Mouse (Mus musculus): ENCODE data around the gene 6030468B19Rik. TPM values are rescaled to one million over a fixed set of nuclear protein-coding genes. Genes with fewer than 3 reads are reported as not detected.
A peak's percentile ranks its signal among the peaks of the same experiment; 100 is the strongest.

The 6030468B19Rik gene
- polyA plus RNA-seq, 1 experiment from 2014 or later, result not detected

- Histone ChIP-seq H3K9me3 (ENCODE audit: control insufficient read depth, low read length) (no peaks in the 10 kb centered on the region), H3K36me3 (ENCODE audit: control insufficient read depth, insufficient read depth) (no peaks in the 10 kb centered on the region), H3K27me3 (replicated peaks; ENCODE audit: control insufficient read depth, insufficient read depth, low read length) (no peaks in the 10 kb centered on the region), H3K4me1 (replicated peaks; ENCODE audit: control insufficient read depth, insufficient read depth, low read length) (0 out of 2 replicates have a peak, but pooled peaks cover 4% of the 10 kb centered on the region), H3K4me3 (replicated peaks; ENCODE audit: low read length) (no peak overlapping the region), H3K9ac (replicated peaks; ENCODE audit: low read depth, low read length) (no peak overlapping the region), H3K27ac (ENCODE audit: low read length) (no peak overlapping the region), H3K4me2 (ENCODE audit: low read length) (no peak overlapping the region)
- 78% methylated on average over 2 of the region's 2 CpGs for WGBS
- ATAC-seq, result no peak
These were observed 41.1 kb downstream of the 6030468B19Rik start for GRCm38 (mm10) chr11:117838572-117838971.

DNA sequence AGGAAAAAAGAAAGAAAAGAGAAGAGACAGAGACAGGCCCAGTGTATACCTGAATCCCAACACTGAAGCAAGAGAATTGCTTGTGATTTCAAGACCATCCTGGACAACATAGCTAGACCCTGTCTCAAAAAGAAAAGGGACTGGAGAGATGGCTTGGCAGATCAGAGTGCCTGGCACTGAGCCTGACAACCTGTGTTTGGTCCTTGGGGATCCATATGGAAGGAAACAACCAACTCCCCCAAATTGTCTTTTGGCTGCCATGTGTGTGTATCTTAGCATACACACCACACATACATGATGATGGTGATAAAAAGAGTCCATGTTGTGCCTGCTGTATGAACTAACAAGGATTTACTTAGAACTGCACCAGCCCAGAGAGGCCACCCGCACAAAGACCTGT is 41.6 kb downstream of the 6030468B19Rik start:
- 0 out of 2 replicates have a peak, but pooled peaks cover 4% of the 10 kb centered on the region for H3K4me1 ChIP-seq (replicated peaks; ENCODE audit: control insufficient read depth, insufficient read depth, low read length)
- H3K4me2 ChIP-seq (ENCODE audit: low read length), result no peak overlapping the region
- H3K4me3 ChIP-seq (replicated peaks; ENCODE audit: low read length), result no peak overlapping the region
- ATAC-seq, result no peak
- no peaks in the 10 kb centered on the region for H3K36me3 ChIP-seq (ENCODE audit: control insufficient read depth, insufficient read depth)
- H3K27me3 ChIP-seq (replicated peaks; ENCODE audit: control insufficient read depth, insufficient read depth, low read length), result no peaks in the 10 kb centered on the region
- 69% methylated on average over 1 of the region's 1 CpGs for WGBS
- H3K9ac ChIP-seq (replicated peaks; ENCODE audit: low read depth, low read length), result no peak overlapping the region
- no peak overlapping the region; the same call in 1 of the 2 replicates for H3K27ac ChIP-seq (ENCODE audit: low read length)
- no peaks in the 10 kb centered on the region for H3K9me3 ChIP-seq (ENCODE audit: control insufficient read depth, low read length)

GRCm38 (mm10) chr11:117840910-117841309 is 43.5 kb downstream of the 6030468B19Rik start:
- no peak overlapping the region for H3K4me2 ChIP-seq (ENCODE audit: low read length)
- no peak overlapping the region for H3K9ac ChIP-seq (replicated peaks; ENCODE audit: low read depth, low read length)
- no peak overlapping the region for H3K4me3 ChIP-seq (replicated peaks; ENCODE audit: low read length)
- H3K36me3 ChIP-seq (ENCODE audit: control insufficient read depth, insufficient read depth), result no peaks in the 10 kb centered on the region
- no peak overlapping the region for H3K27ac ChIP-seq (ENCODE audit: low read length)
- H3K9me3 ChIP-seq (ENCODE audit: control insufficient read depth, low read length), result no peaks in the 10 kb centered on the region
- 74% methylated on average over 1 of the region's 1 CpGs for WGBS
- 0 out of 2 replicates have a peak, but pooled peaks cover 4% of the 10 kb centered on the region for H3K4me1 ChIP-seq (replicated peaks; ENCODE audit: control insufficient read depth, insufficient read depth, low read length)
- H3K27me3 ChIP-seq (replicated peaks; ENCODE audit: control insufficient read depth, insufficient read depth, low read length), result no peaks in the 10 kb centered on the region
- ATAC-seq, result no peak

DNA sequence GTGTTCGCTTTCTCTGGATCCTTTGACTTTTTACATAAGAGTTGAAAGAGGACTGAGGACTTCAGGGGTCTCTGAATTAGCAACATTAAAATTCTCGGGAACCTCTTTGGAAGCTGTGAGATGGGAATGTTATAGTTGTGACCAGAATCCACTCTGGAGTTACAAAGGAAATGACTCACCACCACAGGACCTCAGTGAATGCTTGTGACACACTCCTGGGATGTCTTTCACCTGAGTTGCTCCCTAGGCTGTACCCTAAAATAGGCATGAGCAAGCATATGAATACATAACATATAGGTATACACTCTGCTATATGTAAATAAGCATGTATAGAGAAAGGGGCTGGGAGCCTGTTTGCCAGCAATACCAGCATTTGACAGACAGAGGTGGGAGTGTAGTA is 46.0 kb downstream of the 6030468B19Rik start:
- WGBS, result 92% methylated on average over 2 of the region's 2 CpGs
- Histone ChIP-seq H3K27me3 (replicated peaks; ENCODE audit: control insufficient read depth, insufficient read depth, low read length) (no peaks in the 10 kb centered on the region), H3K4me3 (replicated peaks; ENCODE audit: low read length) (no peak overlapping the region), H3K4me2 (ENCODE audit: low read length) (no peak overlapping the region), H3K27ac (ENCODE audit: low read length) (no peak overlapping the region), H3K9ac (replicated peaks; ENCODE audit: low read depth, low read length) (no peak overlapping the region), H3K4me1 (replicated peaks; ENCODE audit: control insufficient read depth, insufficient read depth, low read length) (peaks cover 11% of the 10 kb centered on the region), H3K9me3 (ENCODE audit: control insufficient read depth, low read length) (no peaks in the 10 kb centered on the region), H3K36me3 (ENCODE audit: control insufficient read depth, insufficient read depth) (no peaks in the 10 kb centered on the region)
- no peak for ATAC-seq

GRCm38 (mm10) chr11:117844997-117845396 is 47.5 kb downstream of the 6030468B19Rik start:
- Histone ChIP-seq H3K27me3 (replicated peaks; ENCODE audit: control insufficient read depth, insufficient read depth, low read length) (no peaks in the 10 kb centered on the region), H3K36me3 (ENCODE audit: control insufficient read depth, insufficient read depth) (no peaks in the 10 kb centered on the region), H3K4me3 (replicated peaks; ENCODE audit: low read length) (no peak overlapping the region), H3K9ac (replicated peaks; ENCODE audit: low read depth, low read length) (no peak overlapping the region), H3K4me1 (replicated peaks; ENCODE audit: control insufficient read depth, insufficient read depth, low read length) (peaks cover 16% of the 10 kb centered on the region), H3K27ac (ENCODE audit: low read length) (no peak overlapping the region), H3K9me3 (ENCODE audit: control insufficient read depth, low read length) (no peaks in the 10 kb centered on the region), H3K4me2 (ENCODE audit: low read length) (no peak overlapping the region)
- WGBS, result 87% methylated on average over 2 of the region's 2 CpGs
- ATAC-seq, result no peak

GRCm38 (mm10) chr11:117845651-117846050 is 48.2 kb downstream of the 6030468B19Rik start:
- 82% methylated on average over 2 of the region's 2 CpGs for WGBS
- Histone ChIP-seq H3K4me3 (replicated peaks; ENCODE audit: low read length) (no peak overlapping the region), H3K27me3 (replicated peaks; ENCODE audit: control insufficient read depth, insufficient read depth, low read length) (no peaks in the 10 kb centered on the region), H3K27ac (ENCODE audit: low read length) (no peak overlapping the region), H3K9ac (replicated peaks; ENCODE audit: low read depth, low read length) (no peak overlapping the region), H3K9me3 (ENCODE audit: control insufficient read depth, low read length) (no peaks in the 10 kb centered on the region), H3K36me3 (ENCODE audit: control insufficient read depth, insufficient read depth) (no peaks in the 10 kb centered on the region), H3K4me1 (replicated peaks; ENCODE audit: control insufficient read depth, insufficient read depth, low read length) (peaks cover 22% of the 10 kb centered on the region), H3K4me2 (ENCODE audit: low read length) (no peak overlapping the region)
- no peak for ATAC-seq

- 55% methylated on average over 5 of the region's 5 CpGs for WGBS
- H3K4me1 ChIP-seq (replicated peaks; ENCODE audit: control insufficient read depth, insufficient read depth, low read length), result peaks cover 22% of the 10 kb centered on the region
- H3K36me3 ChIP-seq (ENCODE audit: control insufficient read depth, insufficient read depth), result no peaks in the 10 kb centered on the region
- no peak overlapping the region for H3K27ac ChIP-seq (ENCODE audit: low read length)
- H3K4me3 ChIP-seq (replicated peaks; ENCODE audit: low read length), result no peak overlapping the region
- no peaks in the 10 kb centered on the region for H3K9me3 ChIP-seq (ENCODE audit: control insufficient read depth, low read length)
- H3K9ac ChIP-seq (replicated peaks; ENCODE audit: low read depth, low read length), result no peak overlapping the region
- no peak overlapping the region for H3K4me2 ChIP-seq (ENCODE audit: low read length)
- no peak for ATAC-seq
- H3K27me3 ChIP-seq (replicated peaks; ENCODE audit: control insufficient read depth, insufficient read depth, low read length), result no peaks in the 10 kb centered on the region
These were observed 49.2 kb downstream of the 6030468B19Rik start for GRCm38 (mm10) chr11:117846640-117847039.

DNA sequence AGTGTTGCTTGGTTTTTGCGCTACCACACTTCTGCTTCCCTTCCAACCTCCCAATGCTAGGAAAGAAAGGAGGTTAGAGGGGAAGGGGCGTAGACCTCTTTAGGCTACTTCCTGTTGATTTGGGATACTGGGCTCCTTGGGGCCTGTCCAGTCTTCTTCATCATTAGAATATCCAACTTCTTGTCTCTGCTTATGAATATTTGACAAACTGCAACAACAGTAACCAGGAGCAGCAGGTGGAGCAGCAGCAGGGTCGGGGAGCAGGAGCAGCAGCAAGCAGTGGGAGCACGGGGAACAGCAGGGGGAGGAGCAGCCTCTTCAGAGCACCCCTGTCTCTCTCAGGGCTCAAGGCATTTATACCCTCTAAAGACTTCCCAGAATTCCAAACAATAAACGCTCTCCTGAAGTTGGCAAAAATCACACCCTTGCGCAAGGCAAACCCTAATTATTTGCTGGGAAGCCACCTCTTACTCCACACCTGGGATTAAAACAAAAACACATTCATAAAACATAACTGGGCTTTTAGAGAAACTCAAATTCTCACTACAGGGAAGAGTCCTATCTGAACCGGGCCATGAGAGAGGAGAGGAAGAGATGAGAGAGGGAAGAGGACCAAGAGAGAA is 50.2 kb downstream of the 6030468B19Rik start:
- Histone ChIP-seq H3K9ac (replicated peaks; ENCODE audit: low read depth, low read length) (peak overlapping the region; percentile 96), H3K4me1 (replicated peaks; ENCODE audit: control insufficient read depth, insufficient read depth, low read length) (peaks cover 22% of the 10 kb centered on the region), H3K4me2 (ENCODE audit: low read length) (peak overlapping the region; percentile 79), H3K36me3 (ENCODE audit: control insufficient read depth, insufficient read depth) (no peaks in the 10 kb centered on the region), H3K4me3 (replicated peaks; ENCODE audit: low read length) (peak overlapping the region; percentile 80; the same call in 1 of the 2 replicates), H3K9me3 (ENCODE audit: control insufficient read depth, low read length) (no peaks in the 10 kb centered on the region), H3K27me3 (replicated peaks; ENCODE audit: control insufficient read depth, insufficient read depth, low read length) (no peaks in the 10 kb centered on the region), H3K27ac (ENCODE audit: low read length) (peak overlapping the region; percentile 99)
- ATAC-seq, result no peak
- 77% methylated on average over 7 of the region's 7 CpGs for whole genome bisulfite sequencing

GRCm38 (mm10) chr11:117848271-117848984 is 51.0 kb downstream of the 6030468B19Rik start:
- ATAC-seq, result peak; percentile 90
- 8% methylated on average over 19 of the region's 19 CpGs for WGBS

More at GRCm38 (mm10) chr11:117848271-117848984, 51.0 kb downstream of the 6030468B19Rik start:
- peak overlapping the region; percentile 99 for H3K27ac ChIP-seq (ENCODE audit: low read length)
- H3K4me3 ChIP-seq (replicated peaks; ENCODE audit: low read length), result peak overlapping the region; percentile 80
- no peaks in the 10 kb centered on the region for H3K9me3 ChIP-seq (ENCODE audit: control insufficient read depth, low read length)
- H3K4me2 ChIP-seq (ENCODE audit: low read length), result peak overlapping the region; percentile 79
- H3K9ac ChIP-seq (replicated peaks; ENCODE audit: low read depth, low read length), result peak overlapping the region; percentile 96
- H3K27me3 ChIP-seq (replicated peaks; ENCODE audit: control insufficient read depth, insufficient read depth, low read length), result no peaks in the 10 kb centered on the region
- H3K36me3 ChIP-seq (ENCODE audit: control insufficient read depth, insufficient read depth), result no peaks in the 10 kb centered on the region
- H3K4me1 ChIP-seq (replicated peaks; ENCODE audit: control insufficient read depth, insufficient read depth, low read length), result peaks cover 22% of the 10 kb centered on the region

Measured in forebrain, embryonic 16.5 days (tissue).